Mouse (Mus musculus): Measurements from ENCODE around the gene Zfp593.

Zfp593 gene

DNA sequence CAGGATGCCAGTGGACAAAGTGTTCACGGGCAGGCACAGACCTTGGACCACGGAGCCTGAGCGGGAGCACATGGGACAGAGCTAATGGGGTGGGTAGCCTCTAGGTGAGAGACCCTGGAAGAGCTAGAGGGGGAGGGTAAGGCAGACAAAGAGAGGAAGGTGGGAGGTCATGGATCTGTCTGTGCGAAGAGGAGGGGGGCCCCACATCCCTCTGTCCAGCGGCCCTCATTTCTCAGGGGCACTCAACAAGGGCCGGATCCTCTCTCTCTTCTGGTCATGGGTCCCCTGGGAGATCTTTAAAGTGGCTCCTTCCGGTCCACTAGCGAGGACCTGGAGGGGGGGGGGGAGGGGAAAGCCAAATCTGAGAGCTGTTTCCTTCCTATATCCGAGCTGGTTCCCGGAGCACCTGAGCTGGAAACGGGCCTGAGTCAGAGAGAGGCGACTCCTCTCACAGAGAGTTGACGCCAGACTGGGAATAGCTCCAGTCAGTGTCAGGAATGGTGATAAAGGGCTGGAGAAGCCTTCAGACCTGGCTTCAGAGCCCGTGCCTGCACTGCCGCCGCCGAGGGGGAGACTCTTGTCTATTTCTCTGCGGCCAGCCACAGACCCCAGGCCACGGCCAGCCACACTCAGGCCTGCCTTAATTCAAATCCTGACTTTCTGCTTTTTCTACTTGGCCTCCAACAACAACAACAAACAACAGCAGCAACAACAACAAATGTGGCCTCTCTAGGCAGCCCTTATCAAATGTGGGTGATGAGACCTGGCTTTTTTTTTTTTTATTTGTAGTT lies 11.2 kb upstream of the Zfp593 start:
- no peak for DNase-seq (ENCODE audit: low read depth)

DNA sequence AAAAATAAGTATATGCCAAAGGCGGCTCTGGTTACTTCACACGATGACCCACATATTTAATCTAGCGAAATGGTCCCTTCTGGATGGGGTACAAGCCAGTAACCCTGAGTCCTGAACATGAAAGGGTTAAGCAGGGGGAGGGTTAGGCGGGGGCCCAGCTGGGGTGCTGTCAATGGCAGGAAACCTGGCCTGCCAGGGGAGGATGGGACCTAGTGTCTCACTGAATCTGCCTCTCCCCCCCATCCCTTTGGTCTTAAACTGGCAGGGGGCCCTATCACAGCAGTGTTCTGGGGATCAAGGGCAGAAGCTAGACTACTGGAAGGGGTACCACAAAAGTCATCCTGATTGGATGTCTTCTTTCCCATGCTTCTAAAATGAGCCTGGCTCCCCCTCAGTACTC lies 10.5 kb upstream of the Zfp593 start:
- no peak for DNase-seq (ENCODE audit: low read depth)

DNA sequence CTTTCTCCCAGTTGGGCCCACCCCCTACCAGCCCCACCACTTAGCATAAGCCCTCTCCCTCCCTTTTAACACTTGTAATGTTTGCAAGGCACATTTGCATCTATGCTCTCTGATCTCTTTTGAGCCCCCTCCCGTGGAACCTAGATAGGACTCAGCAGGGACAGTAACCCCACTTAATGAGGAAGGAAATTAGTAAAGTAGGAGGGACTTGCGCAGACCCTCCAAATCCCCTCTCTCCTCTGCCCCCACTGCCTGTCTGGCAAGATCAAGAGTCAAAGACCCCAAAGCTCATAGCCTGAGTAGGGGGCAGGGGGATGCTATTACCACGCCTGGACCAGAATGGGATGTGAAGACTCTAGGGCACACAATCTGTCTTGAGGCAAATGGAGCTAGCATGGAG lies 9.4 kb upstream of the Zfp593 start:
- no peak for DNase-seq (ENCODE audit: low read depth)

DNA sequence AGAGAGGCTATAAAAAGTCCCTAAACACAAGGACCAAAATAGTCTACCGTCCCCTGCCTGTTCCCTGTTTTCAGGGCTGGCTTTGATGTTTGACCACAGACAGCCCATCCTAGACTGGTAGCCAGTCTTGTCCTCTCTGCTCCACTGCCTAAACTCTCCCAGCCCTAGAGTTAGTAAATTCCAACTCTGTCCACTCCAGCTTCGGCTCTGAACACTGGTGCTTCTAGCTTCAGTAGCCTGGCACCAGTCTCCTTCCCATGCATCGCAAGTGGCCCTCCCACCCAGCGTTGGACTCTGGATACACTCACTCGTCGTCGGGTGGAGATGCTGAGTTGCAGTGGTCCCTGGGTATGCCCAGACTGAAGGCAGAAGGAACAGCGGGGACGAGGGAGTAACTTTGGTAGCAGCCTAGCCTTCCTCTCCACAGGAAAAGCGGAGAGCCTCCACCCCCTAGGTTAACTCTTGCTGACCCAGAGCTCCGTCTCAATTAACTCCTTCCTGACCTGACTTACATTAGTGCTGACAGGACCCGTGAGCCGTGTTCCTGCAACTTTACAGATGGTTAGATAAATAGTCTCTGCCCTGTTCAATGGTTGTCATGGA lies 8.4 kb upstream of the Zfp593 start, which contains the start of gene Grrp1:
TSS of gene Grrp1 (minus strand) at position 385 of the 603 bp plus-strand sequence.
- no peak for DNase-seq (ENCODE audit: low read depth)

DNA sequence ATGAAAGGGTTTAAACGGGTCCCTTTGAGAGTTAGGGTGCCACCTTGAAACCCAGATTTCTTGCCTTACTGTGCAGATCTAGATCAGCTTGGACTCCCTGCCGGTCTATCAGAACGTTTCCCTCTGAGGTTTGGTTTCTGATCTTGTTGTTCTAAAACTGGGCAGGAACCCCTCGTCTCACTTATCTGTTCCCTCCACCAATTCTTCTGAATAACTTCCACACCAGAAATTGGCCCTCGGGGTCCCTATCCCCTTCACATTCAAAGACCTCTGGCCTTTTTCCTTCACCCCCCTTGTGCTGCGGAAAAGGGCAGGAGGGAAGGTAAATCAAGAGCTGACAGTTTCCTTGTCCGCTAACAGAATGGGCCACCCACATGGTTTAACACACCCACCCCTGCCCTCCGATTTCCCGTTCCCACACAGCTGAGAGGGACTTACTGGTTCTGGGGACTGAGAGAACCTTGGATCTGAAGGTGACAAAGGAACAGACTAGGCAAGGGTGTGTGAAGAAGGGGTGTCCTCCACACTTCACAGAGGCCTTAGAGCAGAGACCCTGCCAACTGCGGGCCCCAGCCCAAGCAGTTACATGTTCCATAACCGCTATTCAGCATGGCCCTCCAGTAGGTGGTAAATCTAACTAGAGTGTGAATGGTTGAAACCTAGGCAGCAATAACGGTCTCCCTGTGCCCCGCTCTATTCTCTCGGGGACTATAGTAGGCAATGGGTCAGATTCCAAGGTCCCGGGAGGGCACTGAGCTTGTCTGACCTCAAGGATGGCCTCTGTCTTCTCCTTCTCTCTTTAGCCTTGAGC lies 7.7 kb upstream of the Zfp593 start:
- DNase-seq (ENCODE audit: low read depth), result no peak

DNA sequence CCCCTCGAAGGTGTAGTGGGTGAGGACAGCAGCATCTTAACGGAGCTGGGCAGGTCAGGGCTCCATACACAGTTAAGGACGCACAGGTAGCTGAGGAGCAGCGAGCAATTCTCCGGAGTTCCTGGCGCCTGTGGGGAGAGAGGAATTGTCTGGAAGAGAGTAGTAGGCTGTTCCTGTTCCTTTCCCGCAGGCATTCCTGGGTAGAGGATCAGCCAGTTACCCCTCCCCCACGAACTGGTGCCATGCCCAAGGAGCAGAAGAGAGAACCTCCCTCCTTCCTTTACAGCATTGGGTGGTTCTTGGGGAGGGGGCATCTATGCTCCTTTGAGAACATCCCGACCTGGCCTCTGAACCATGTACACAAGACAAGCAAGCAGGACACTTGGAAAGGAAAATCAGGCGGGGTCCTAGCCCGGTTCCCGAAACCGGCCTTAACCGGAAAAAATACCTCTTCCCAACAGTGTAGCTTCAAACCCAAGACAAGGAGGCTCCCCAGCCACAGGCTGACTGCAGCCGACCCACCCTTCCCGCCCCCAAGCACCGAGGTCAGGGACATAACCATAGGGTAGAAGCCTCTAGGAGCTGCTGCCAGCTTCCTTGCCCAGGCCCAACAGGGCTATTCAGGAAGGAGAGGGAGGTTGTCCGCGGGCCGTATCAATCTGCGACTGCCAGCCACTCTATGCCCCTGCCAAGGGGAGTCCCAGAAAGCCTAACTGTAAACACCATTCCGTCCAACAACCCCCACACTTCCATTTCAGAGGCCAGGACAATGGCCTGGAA lies 6.9 kb upstream of the Zfp593 start:
- DNase-seq (ENCODE audit: low read depth), result no peak

DNA sequence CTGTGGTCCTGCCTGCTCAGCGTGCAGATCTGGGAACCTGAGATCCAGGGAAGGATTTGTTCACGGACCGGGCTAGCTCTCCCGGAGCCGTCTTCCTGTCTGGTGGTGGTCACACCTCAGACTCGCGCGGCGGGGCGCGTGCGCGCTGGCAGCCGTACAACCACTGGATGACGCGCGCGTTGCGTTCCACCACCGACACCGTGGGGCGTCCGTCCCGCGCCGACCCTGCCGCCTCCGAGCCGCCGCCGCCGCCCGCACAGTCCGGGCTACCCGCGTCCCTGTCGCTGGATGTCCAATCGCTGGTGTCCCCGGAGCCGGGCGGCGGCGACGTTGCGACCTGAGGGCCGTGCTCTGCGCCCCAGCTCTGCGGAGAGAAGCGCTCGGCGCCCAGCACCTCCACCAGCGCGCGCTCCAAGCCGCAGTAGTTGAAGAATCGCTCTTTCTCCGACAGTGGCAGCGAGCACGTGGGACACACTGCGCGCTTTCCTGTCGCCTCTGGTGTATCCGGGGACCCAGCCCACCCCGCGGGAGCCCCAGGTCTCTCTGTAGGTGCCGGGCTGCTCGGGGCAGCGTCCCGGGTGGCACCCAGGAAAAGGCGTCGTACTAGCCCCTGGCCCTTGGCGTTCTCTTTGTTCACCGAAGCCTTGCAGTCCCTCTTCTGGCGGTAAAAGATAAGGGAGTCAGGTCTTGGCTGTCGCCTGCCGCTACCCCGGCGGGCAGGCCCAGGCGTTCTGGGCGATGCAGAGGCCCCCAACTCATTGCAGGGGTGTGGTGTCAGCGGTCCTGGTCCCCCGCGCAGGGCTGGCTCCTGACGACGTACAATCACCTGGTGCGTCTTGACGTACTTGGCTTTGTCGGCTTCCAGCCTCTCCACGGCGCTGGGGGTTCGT lies 6.1 kb upstream of the Zfp593 start:
- DNase-seq (ENCODE audit: low read depth), result peak; percentile 57

DNA sequence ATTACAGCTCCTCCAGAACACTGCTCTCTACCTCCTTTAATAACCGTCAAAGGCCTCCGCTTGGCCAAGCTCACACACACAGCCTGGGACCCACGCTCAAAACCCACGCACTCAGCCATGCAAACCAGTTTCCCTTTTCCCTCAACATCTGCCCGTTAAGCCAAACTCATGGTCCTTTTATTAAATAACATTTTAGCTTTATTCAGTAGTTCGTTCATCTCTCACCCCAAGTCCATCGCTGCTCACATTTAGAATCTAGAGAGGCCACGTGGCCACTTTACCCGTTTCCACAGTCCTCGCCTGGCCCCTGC lies 5.5 kb upstream of the Zfp593 start:
- no peak for DNase-seq (ENCODE audit: low read depth)

DNA sequence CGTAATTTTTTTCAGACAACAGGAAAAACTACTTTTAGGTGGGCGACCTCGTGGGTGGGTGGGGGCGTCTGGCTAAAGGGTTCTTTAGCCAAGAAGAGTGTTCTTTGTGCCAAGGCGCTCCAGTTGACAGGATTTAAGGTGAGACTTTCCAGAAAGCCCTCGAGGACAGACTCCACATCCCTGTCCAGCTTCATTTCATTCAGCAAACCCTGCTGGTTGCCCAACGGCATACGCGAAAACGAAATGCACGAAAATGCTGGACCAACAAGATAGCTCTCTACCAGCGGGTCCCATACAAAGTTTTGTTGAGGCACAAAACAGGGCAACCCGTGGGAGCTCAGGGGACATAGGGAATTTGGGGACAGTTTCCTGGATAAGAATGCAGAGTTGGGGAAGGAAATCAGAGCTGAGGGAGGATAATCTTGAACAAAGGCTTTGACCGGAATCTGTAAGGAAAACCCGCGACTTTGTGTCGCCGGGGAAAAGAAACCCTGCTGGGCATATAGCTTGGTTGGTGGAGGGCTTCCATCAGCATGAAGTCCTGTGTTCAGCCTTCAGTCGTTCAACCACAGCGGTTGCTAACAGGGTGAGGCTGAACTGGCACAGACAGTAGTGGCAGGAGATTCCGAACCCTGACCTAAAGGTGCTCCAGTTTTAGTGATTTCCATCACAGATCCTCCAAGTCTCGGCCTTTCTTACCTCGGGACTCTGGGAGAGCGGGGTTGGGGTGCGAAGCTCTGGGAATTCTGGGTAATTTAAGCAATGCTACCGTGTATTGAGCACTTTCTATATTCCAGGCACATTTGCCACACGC lies 4.9 kb upstream of the Zfp593 start:
- no peak for DNase-seq (ENCODE audit: low read depth)

DNA sequence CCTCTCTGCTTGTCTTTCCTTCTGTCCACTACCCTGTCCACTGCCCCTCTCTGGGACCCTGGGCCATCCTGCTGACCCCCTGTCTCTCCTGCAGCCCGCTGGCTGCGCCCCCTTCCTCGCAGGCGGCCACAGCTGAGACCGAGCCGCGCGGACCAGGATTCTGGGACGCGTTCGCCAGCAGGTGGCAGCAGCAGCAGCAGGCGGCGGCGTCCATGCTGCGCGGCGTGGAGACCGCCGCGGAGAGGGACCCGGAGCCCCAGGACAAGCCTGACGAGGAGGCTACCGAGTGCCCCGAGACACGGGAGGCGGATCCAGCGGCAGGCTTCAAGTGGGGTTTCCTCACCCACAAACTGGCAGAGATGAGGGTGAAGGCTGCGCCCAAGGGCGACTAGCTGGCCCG lies 4.3 kb upstream of the Zfp593 start:
- DNase-seq (ENCODE audit: low read depth), result peak; percentile 82

DNA sequence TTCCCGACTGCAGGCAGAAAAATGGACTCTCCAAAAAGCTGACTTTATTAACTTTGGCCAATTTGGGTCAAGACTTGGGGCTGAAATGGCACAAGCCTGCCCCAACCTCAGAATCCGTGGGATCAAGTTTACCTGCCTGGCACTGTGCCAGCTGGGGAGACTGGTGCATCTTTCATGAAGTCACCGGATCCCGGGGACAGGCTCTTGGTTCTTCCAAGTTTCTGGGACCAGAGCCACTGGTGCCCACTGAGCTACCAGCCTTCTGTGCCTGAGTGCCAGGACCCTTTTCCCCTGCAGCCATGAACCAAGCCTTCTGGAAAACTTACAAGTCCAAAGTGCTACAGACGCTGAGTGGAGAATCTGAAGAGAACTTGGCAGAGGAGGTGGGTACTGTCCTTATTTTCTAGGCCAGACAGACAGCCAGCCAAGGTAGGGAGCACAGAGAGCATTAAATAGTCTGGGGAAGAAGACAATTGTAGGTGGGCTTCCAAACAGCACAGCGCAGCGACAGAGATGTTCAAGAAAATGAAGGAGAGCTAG lies 1.4 kb upstream of the Zfp593 start, which contains the start of gene Gm30191:
TSS of gene Gm30191 (plus strand) at position 217 of the 540 bp plus-strand sequence.
- DNase-seq (ENCODE audit: low read depth), result no peak

DNA sequence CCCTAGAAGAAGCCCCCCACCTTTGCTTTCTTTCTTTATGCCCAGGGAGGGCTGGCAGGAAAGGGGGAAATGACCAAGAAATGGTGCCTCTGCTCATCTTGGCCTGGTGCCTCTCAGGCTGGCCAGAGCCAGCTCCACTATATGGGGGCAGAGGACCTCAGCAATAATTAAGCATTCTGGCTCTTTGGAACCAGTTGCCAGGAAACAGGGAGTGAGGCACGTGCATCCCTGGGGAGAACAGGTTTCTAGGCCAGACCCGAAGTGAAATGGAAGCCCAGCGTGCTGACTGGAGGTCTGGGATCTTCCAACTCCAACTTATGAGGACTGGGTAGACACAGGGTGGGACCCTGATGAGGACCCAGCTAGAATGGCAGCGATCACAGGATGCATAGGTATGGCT lies 864 bp upstream of the Zfp593 start:
- no peak for DNase-seq (ENCODE audit: low read depth)

DNA sequence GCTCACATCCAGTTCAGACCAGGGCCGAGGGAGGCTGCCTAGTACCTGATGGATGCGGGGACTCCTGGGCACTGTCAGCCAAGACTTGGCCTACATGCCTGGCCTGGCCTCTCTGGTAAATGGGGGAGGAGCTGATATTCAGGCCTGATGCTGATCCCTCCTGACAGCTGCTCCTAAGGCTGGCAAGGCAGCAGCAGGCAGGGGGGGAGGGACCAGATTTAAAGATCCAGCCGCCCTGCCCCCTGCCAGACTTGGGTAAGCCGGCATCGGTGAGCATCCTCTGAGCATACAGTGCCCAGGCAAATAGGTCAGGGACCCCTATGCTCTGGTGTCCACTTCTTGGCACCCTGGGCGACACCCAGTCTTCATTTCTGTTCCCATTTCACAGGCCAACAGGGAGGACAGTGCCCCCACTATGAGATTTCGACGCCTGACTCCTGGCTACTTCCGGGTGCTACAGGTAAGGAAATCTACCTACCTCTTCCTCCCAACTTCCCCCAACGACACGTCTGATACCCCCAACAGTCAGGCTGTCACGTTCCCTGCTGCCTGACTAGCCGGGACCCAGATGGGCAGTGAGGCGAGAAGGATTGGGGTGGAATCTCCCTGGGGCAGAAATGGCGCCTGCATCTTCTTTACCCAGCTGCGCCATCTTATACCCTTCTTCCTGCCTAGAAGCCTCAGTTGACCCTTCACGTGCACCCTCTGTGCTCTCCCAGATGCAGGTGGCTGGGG lies 1.7 kb downstream of the Zfp593 start, which contains the start of gene E130218I03Rik:
TSS of gene E130218I03Rik (plus strand) at position 147 of the 735 bp plus-strand sequence.
- DNase-seq (ENCODE audit: low read depth), result no peak

DNA sequence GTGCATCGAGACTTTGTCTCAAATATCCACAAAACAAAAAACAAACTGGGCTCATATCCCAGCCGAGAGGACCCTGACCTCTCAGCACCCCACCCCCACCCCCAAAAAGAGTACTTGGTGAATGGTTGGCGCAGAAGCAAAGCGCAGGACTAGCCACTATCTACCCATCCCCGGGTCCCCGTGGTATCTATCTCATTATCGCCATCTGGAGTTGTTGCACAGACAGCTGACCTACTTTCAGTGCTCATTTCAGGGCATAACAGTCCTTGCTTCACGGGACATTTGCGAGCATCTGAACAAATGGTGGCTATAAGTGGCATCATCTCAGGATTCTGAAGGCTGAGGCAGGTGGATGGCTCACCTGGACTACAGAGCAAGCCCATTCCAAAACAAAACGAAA lies 6.7 kb downstream of the Zfp593 start:
- no peak for DNase-seq (ENCODE audit: low read depth)

DNA sequence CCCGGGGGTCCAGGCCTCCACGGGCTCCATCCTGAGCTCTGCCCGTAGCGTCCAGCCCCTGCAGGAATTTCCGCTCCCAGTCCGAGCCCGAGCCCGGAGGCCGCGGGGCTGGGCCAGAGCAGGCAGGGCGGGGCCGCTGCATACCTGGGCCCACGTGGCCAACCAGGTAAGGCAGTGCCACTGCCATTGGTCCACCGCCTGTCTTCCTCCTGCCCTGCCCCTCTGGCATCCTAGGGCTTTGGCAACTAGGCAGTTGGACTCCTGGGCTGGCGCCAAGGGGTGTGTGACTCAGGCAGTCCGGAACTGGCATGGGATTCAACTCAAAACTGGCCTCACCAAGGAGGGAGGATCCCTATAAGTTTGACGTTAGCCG lies 7.1 kb downstream of the Zfp593 start, which contains the start of gene Cnksr1:
TSS of gene Cnksr1 (minus strand) at position 121 of the 373 bp plus-strand sequence.
- DNase-seq (ENCODE audit: low read depth), result no peak

DNA sequence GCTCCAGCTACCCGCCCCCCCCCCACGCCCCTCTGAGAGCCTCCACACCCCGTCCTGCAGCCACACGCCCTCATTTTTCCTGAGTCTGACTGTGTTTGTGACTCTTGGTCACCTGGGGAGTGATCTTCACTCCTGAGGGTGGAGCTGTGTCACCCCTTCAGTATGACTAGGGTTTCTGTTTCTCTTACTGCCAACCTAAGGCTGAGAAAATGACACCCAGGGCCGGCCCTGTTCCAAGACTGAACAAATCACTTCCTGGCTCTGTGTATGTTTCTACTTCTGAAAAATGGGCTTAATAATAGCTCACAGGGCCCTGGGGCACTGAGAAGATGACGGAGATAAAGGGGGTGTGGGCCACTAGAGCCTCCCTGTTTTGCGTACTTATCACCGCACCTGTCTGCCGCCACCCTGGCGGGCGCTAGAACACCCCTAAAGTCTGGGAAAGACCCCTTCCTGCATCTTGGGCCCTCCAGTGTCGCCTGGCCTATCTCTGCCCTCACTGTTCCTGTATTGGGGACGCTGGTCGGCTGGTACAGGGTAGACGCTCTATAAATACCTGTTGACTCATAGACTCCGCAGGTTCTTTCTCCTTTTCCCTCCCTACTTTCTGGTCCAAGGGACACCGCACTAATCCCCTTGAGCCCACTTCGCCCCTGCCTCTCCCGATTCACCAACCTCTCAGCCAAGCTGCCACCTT lies 7.7 kb downstream of the Zfp593 start:
- no peak for DNase-seq (ENCODE audit: low read depth)

DNA sequence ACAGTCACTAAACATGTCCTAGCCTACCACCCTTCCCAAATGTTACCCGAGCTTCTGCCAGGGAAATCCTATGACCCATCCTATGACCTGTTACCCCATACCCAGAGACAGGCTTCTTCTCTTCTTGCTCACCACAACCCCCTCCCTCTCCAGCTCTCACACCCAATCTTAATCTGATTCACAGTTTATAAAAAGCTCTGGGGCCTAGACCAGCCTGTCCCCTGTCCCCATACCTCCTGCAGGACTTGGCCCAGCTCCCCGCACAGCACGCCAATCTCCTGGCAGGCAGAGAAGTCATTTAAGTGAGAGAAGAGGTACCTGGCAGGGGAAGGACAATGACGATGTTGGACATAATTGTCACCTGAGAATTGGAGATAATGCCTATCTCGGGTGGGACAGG lies 10.5 kb downstream of the Zfp593 start:
- no peak for DNase-seq (ENCODE audit: low read depth)

DNA sequence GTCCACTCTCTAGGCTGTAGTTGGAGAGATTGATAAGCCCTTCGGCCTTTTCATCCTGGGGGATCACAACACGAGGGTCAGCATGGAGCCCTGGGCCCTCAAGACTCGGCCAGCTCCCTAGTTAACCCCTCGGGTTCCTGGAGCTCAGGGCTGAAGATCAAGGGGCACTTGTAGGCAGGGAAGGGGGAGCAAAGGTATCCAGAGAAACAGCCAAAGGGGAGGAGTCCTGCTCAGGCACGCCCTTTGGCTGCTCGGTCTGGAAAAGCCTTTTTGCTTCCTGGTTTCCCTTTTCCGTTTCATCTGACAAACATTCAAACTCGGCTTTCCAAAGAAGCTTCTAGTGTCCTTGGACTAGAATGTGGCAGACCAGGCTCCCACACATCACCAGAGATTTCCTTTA lies 15.0 kb downstream of the Zfp593 start:
- DNase-seq (ENCODE audit: low read depth), result no peak

DNA sequence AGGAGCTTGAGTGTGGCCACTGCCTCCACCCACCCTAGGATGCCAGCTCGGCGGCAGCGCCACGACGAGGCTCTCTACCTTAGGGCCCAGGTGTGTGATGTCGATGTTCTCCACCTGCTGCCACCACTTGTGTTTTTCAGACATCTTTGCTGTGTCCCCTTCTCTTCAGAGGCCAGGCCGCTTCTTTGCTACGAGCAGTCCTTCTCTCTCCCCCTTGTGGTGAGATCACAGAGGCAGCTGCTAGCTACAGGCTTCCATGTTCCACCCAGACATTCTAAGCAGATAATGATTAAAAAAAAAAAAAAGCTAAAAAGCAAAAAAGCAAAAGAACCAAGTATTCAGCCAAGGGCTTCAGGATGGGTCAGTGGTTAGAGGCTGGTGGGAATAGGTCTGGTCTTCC lies 18.2 kb downstream of the Zfp593 start, which contains the start of gene Catsper4:
TSS of gene Catsper4 (minus strand) at position 190 of the 400 bp plus-strand sequence.
- no peak for DNase-seq (ENCODE audit: low read depth)
